Mouse (Mus musculus): Measurements from ENCODE around the gene Bcl11b.
A peak's percentile ranks its signal among the peaks of the same experiment; 100 is the strongest.

Bcl11b gene

DNA sequence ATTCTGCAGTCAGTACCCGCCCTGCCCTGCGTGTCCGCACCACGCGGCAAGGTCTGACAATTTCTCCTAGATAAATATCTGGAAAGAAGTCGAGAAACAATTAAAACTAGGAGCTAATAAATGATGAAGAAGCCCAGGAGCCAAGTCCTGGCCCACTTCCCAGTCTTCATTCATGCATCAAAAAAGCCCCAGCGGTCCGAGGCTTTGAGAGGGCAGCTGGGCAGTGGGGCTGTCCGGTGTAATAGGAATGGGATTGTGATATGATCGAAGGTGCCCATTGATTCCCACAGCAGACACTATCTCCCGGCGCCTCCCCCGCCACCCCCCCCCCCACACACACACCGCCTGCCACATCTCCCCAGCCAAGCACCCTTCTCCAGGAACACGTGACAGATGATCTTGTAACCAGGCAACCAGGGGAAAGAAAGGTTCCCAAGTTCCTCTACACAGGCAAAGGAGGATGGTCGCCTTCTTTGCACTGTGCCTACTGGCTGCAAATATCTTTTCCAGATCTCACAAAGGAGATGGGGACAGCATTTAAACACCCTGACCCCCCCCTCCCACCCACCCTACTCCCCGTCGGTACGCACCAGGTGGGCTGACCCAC lies 68.5 kb downstream of the Bcl11b start:
- no peak for DNase-seq (ENCODE audit: low read depth)

DNA sequence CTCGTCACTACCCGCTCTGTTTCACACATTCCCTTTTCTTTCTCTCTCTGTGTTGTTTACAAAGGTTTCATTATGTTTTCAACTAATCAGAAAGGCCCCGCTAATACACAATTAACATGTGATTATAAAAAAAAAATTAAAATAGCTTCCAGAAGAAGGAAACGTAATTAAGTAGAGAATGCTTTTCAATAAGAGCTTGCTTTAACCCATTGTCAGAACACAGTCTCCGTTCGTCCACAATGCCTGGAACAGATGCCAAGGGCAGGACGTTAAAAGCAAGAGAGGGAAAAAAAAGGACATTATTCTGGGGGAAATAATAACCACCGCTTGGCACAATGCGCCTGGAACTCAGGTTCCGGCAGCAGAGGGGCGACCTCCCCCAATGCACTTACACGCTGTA lies 71.3 kb downstream of the Bcl11b start:
- DNase-seq (ENCODE audit: low read depth), result no peak

DNA sequence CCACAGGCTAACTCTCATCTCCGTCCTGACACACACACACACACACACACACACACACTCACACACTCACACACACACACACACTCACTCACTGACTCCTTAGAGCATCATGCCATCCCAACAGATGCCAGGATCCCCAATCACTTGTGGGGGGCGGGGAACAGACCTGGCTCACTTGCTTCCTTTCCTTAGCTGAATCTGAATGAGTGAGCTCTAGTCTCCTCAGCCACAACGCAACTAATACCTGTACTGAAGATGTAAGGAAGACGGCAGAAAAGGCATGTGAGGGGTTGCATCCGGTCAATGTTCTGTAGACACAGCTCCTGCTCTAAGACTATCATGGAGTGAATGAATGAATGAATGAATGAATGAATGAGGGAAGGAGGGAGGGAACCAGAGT lies 71.9 kb downstream of the Bcl11b start:
- DNase-seq (ENCODE audit: low read depth), result peak; percentile 74

DNA sequence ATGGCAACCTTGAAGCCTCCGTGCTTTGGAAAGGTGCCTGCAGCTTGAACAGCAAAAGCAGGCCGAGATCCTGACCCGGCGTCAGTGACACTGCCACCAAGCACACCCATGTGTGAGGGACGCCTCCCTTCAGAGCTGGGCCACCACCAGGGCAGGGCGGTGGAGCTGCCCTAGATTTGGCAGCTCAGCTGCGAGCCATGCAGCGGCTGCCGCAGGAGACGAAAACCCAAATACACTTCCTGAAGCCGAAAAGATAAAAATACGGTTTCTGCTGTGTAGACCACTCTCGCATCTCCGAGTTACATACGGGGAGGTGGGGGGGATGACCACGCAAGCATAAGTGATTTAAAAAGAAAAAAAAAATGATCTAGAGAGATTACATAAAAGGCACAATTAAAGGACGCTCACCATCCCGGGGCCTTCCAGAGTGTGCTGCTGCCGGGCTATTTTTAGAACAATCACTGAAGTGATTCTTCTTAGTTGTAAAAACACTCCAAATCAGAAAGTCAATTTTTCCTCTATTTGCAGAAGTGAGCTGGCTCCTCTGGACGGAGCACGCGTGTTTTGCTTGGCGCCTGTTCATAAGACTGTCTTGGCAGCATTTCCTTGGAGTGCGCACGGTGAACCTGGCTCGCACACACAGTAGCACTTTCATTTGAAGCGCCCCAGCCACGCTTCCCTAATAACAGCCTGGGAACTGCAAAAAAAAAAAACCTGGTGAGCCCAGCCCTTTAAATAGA lies 72.6 kb downstream of the Bcl11b start:
- DNase-seq (ENCODE audit: low read depth), result peak; percentile 78

DNA sequence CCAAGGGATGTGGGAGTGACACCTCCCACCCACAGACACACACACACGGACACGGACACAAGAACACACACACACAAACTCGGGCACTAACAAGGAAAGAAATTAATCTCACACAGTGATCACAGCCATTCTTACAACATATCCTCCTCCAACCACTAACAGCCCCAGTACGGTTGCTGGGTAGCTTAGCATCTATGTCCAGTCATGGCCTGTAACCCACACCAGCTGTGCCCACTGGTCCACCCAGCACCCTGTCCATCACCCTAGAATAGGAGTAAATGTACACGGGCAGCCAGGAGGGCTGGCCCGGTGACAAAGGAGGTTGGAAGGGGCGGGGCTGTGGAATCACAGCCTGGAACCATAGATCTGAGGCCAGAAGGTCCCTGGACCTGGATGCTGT lies 74.5 kb downstream of the Bcl11b start:
- peak; percentile 65 for DNase-seq (ENCODE audit: low read depth)

DNA sequence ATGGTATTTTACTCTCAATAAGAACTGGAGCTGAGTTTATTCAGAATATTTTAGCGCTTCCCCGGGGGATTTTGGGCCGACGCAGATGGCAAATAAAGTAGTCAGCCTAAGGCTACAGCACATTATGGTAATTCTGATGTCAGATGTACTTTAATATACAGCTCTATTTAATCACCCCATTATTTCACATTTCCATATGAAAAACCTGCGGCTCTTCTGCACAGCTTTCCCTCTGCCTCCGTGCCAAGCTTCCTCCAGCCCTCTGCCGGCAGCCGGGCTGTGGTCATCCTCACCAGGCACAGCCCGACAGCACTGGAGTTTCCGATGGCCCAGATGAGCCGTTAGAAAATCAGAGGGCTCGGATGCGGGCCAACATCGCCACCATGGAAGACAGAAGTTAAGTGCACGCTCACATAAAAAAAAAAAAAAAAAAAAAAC lies 74.9 kb downstream of the Bcl11b start:
- DNase-seq (ENCODE audit: low read depth), result peak; percentile 74

DNA sequence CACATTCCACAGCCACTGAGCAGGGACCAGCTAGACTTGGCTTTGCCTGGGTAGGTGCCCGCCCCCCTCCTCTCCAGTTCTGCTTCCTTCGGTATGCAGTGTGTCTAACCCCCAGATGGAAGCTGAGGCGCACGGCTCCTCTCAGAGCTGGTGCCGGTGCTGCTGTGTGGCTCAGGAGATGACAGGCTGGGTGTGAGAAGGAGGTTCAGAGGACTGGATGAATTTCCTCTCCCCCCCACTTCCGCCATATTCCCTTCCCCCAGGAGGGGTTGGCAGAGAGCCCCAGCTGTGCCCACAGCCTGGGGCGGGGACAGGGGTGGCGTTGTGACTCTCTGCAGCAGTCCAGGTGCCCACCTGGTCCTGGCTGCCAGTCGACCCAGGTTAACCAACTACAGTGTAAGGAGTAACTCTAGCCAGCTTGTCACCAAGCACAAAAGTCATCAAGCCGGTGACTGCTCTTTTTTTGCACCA lies 75.4 kb downstream of the Bcl11b start:
- peak; percentile 86 for DNase-seq (ENCODE audit: low read depth)

DNA sequence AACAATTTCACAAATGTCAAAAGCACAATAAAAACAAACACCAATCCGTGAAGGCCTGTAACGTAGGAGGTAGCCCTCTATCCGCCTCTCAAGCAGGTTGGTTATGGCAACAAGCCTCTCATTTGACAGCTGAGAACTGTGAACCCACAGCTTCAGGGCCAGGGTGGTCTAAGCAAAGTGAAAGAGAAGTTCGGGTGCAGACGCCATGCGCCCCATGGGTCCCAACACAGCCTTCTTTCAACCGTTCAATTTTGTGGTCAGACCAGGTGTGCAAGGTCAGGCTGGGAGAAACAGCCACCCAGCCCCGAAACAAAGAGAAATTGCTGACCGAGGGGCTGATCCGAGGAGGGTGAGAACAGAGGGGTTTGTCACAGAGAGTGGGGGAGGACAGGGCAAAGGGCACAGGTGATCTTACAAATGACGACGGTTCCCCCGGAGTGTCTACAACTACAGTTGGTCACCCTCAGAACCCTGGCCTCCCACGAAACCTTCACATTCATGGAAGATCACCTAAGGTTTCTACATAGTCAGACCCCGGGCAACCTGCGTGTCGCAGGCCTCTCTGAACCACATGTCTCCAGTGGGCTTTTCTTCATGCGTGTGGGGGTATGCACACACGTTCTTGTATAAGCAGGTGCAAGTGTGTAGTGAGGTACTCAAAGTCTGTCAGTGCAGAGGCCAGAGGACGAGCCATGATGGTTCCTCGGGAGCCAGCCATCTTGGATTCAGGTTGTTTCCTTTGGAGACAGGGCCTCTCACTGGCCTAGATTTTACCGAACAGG lies 77.1 kb downstream of the Bcl11b start:
- peak; percentile 79 for DNase-seq (ENCODE audit: low read depth)

DNA sequence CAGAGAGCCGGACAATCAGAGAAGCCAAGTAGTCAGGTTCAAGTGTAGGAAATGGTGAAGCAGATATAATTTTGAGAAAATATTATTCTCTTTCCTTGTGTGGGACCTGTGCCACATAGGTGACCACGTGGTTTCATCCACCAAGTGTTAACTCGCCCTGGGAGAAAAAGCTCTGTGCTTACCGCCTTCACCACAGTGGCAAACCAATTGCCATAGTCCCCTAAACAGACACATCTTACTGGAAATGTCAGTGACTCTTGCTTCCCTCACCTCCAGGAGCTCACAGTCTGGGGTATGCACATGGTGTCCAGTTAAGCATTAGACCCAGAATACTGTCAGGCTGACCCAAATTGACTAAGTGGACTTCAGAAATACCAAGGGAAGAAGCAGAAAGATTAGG lies 78.7 kb downstream of the Bcl11b start:
- peak; percentile 60 for DNase-seq (ENCODE audit: low read depth)

DNA sequence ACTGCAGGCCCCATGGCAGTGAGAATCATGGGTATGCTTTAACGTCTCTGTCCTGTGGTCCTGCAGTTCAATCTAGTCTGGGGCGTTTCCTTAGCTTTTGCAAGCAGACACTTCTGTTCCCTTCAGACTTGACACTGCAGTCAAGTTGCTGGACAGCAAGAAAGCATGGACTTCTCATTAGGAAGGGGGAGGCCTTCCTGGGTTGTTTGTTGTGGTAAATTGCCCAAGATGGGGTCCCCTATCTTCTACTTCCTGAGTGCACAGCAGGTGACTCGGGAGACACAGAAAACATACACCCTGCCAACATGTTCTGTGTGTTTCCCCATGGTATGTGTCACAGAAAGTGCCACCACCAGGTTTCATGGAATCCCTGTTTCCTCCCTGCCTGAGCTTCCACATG lies 79.4 kb downstream of the Bcl11b start:
- DNase-seq (ENCODE audit: low read depth), result peak; percentile 66

DNA sequence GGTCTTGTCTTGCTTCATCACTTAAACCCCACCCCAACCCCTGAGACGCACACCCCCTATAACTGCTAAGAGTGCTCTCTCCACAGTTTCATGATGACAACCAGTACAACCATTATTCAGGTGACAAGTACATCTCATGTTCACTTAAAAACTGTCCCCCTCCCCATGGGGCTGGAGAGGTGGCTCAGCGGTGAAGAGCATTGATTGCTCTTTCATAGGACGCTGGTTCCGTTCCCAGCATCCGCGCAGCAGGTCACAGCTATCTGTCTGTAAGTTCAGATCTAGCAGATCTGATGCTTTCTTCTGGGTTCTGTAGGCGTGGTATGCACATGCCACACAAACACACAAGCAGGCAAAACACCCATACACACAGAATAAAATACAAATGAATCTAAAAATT lies 81.2 kb downstream of the Bcl11b start:
- peak; percentile 64 for DNase-seq (ENCODE audit: low read depth)

DNA sequence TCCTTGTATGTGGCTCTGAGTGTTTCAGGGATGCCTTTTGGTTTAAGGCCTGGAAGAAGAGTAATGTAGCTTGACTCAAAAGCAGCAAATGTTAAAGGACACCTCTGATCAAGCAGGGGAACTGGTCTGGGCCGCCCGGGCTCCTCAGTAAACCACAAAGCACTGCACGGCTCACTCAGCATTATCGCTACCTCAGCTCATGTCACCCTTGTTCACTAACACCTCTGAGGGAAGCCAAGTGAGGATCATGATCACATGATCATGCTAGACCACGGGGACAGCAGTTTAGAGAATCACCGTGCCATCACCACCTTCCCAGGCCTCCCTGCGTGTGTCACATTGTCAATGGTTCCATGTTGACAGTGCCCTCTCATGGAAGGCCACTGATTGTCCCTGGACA lies 81.8 kb downstream of the Bcl11b start:
- DNase-seq (ENCODE audit: low read depth), result peak; percentile 85

DNA sequence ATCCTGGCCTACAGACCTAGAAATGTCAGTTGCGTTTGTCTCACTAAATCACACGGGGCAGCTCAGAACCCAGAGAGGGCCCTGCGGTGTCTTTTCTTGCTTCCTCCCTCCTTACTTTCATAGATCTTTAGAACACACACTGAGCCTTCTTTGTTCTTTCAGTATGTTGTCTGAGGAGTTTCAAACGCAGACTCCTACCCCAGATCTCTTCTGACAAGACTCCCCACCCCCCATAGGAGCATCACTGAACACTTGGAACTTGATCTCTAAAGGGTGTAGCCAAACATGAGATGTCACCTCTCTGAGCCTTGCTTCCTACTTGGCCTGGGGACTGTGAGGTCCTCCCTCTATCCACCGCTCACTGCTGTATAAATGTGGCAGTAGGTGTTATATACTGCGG lies 82.2 kb downstream of the Bcl11b start:
- peak; percentile 81 for DNase-seq (ENCODE audit: low read depth)

DNA sequence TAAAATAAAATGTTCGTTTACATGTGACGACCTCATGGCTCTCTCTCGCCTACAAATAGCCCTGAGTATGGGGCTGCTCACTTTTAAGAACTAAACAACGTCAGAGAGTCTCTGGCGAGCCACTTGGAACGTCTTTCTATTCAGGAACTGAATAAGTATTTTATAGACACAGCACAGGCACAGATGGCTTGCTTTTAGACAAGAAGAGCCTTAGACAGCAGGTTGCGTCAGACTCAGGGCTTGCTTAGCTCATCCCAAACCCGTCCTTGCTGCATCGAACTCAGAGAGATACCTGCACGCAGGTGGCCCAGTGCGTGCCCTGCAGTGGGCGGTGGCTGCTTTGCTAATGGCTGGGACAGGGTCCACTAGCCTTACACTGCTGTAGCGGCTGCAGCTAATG lies 82.7 kb downstream of the Bcl11b start:
- peak; percentile 68 for DNase-seq (ENCODE audit: low read depth)

DNA sequence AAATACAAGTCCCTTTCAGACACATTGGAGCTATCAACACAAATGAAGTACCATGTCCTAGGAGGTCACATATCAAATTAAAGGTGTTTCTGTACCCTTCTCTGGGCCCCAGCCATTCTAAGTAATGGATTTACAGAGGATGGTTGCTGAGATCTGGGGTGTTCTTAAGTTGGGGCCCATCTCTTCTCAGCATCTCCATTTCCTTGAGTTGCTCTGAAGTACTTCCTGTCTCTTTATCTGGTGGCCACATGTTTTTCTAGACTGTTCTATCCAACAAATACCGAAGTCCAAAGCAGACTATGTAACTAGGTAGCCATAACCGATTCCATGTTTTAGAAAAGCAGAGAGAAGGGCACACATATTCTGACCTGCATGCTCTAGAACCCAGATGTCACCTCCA lies 83.3 kb downstream of the Bcl11b start:
- DNase-seq (ENCODE audit: low read depth), result peak; percentile 77

DNA sequence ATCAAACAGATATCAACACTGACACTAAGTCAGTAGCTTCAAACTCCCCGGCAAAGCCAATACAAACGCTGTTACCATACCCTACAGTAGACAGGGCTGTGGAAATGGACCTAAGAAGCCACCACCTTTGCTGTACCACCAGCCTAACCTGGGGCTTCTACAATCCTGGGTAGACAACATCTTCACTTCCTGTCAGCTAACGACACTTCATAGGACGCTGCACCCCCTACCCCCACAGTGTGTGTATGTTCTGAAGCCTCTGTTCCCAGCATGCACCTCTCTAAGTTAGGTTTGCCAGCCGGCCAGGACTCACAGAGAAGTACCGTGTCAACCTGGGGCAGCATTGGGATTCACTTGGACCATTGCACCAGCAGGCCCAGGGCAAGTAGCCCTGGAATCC lies 84.6 kb downstream of the Bcl11b start:
- peak; percentile 71 for DNase-seq (ENCODE audit: low read depth)

DNA sequence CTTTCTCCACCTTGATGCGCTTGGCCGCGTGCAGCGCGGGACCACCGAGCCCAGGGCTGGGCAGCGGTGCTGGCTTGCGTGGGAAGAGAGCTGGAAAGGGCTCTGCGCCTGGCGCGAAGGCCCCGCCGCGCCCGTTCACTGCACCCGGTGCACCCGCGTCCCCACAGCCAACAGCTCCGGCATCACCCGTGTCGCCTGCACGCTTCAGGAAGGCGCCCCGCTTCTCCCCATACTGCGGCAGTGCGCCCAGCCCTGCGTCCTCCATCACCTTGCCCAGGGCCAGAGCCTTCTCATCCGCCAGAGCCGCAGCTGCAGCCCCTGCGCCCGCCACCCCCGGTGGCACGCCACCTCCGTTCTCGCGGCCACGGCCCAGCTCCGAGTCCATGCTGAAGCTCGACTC lies 87.4 kb downstream of the Bcl11b start:
- DNase-seq (ENCODE audit: low read depth), result no peak

DNA sequence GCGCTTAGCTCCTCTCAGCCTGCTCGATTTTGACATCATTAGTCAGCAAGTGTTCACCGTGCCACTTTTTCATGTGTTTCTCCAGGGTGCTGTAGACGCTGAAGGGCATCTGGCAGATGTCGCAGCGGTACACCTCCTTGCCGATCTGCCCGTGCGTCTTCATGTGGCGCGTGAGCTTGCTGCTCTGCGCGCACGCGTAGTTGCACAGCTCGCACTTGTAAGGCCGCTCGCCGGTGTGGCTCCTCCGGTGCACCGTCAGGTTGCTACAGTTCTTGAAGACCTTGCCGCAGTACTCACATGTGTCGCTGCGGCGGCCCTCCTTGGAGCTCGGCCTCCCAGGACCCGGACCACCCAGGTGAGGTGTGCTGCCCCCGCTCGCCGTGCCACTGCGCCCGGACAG lies 88.0 kb downstream of the Bcl11b start:
- peak; percentile 14 for DNase-seq (ENCODE audit: low read depth)

DNA sequence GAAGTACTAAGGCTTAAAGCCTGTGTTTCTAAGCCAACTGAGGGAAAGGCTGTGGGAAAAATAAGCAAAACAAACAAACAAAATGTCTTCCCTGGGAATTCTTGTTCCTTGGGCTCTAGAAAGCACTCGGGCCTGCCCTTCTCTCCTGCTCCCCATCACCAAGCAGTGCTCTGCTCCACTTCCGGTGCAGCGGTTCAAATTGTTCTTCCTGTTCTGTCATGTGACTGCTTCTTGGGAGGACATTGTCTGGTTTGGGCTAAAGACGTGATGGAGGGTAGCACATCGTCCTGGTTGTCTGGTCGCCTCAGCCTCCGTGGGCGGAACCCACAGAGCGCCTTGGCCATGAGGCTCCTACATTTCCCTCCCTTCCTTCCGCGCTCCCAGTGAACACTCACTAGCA lies 94.6 kb downstream of the Bcl11b start:
- DNase-seq (ENCODE audit: low read depth), result peak; percentile 67

DNA sequence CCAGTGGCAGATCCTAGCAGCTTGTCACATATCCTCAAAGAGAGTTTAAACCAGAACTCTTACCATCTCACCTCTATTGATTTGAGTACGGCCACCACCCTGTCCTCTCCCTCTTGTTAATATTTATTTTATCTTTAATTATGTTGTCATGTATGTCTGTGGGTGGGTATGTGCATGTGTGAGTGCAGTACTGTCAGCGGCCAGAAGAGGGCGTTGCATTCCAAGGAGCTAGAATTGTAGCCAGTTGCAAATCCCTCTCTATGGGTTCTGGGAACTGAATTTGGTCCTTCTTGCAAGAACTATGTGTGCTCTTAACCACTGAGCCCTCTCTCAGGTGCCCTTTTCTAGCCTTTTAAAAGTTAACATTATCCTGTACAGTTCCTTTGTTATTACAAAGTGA lies 98.1 kb downstream of the Bcl11b start:
- peak; percentile 40 for DNase-seq (ENCODE audit: low read depth)

DNA sequence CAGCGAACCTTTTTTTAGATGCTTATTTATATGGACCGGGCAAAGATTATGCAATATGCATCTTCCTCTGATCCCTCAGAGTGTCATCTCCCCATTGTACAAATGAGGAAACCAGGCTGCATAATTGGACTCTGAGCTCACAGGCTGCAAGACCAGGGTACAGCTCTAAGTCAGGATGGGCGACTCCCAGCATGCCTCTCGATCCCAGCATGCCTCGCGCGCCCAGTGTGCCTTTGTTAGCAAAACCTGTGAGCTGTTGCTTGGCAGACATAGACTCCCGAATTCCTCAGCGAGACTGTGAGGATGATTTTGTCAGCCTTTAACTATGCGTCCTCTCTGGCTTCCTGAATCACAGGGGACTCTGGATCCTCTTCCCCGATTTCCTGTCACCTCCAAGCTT lies 98.9 kb downstream of the Bcl11b start:
- no peak for DNase-seq (ENCODE audit: low read depth)

DNA sequence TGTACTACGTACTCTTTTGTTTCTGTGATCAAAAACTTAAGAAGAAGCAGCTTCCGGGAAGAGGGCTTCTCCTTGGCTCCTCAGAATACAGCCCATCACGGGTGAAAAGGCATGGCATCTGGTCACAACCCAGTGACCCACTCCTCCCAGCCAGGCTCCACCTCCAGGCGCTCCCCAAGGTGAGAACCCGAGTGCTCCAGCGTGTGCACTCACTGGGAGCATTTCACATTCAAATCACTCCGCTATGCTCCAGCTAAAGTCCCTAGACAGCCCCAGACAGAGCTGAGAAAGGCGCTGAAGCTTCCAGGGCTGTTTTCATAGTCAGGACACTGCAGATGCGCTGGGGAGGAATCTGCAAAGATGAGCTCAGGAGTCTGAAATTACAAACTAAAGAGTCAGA lies 99.5 kb downstream of the Bcl11b start:
- DNase-seq (ENCODE audit: low read depth), result no peak

DNA sequence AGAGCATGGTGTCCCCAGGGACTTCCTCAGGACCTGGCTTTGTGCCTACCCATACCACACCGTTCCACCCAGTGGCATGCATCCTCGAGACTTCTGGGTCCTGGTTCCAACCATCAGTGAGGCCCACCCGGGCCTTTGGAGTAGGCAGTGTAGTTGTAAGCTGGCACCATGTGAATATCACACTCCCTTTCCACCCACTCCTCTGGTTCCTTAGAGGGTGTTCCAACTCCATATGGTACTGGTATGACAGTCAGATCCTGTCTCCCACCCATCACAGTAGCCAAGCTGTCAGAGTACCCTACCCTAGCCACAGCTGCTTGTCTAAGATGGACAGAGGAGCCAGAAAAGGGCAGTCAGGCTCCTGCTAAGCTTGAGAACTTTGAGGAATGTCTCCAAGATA lies 112.0 kb downstream of the Bcl11b start:
- DNase-seq (ENCODE audit: low read depth), result no peak

All from induced T-regulatory cell, adult 2 months (primary cell).